Mouse (Mus musculus): Measurements from ENCODE around the gene Svs5.

Svs5 gene

DNA sequence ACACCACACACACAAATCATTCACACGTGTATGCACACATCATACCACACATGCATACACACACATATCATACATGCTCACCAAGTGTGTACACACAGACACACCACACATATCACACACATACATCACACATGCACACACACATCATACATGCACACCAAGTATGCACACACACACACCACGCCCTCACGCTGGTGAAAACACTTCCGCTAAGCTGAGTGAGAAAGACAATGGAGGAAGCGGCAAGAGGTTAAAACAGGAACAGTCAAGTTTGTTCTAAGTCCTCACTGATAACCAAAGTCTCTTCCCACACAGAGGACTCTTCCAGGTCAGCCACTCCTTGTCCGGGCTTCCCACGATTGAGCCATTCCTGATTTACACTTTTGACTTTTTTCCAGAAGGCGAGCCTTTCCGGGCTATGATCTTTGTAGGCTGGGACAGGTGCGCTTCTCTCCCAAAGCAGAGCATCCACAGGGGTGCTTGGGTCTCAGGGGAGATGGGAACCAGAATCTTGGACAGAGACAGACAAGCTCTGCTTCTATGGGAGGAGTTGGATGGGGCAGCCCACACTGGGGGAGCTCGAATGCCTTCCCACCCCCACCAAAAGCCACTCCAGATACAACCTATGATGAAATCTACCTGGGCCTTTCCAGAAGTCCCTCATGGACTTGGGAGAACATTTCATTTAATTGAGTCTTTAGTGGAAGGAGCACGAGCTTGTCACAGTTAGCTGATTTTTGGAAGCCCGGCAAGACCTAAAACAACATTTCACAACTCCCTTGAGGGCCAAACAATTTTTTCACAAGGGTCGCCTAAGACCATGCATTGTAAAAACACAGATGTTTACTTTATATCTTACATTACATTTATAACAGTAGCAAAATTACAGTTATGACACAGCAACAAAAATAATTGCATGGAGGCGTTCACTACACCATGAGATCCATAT is 45.2 kb downstream of the Svs5 start:
- intact Hi-C loops (cut with DNase I) = no loop called here

DNA sequence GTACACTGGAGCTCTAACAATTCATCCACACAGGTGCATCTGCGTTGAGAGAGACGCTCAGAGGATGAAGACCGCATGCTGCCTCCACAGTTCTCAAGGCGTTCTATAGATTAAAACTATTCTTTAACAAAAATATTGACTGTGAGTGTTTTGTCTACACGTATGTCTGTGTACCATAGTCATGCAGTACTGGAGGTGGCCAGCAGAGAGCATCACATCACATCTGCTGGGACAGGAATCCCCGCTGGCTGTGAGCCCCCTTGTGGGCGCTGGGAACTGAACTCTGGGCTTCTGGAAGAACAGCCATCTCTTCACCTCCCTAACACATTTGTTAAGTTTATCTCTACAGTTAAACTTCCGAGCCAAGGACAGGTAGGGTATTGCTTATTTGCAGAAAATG is 49.2 kb downstream of the Svs5 start:
- intact Hi-C loops (cut with DNase I) = loop anchor here (10.0 kb wide), 1 partner anchor 247 kb away; no protein-coding TSS in a partner anchor

DNA sequence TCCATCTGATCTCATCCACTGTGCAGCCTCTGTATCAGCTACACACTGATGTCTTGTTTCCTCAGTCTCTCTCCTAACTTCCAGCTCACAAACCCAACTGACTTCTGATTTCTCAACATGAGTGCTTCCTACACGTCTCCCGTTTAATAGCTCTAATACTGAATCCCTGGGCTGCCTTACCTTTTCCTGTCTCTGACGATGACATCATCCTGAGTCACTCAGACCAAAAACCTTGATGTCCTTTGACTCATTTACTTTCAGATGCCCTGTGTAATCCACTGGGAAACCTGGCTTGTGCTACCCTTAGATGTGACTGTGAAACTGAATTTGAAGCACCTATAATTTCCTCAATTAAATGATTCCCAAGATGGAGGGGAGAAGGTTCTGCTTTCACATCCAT is 50.4 kb downstream of the Svs5 start:
- intact Hi-C loops (cut with DNase I) = loop anchor here (10.0 kb wide), 1 partner anchor 248 kb away; no protein-coding TSS in a partner anchor

Small RNA genes within 50 kb of the gene (microRNA-seq; reads per million reads assigned to microRNA genes)
- 0 reads per million in 2 experiments for gene Mir7678

All from adrenal gland (tissue).